Mouse (Mus musculus) kidney, postnatal 4 days (tissue): ENCODE data around the gene Mars.
A peak's percentile ranks its signal among the peaks of the same experiment; 100 is the strongest.

ENCODE experiments used
- DNase-seq, 2 experiments: peaks; one replicate each; pipeline ENCODE4 v3.0.0; 2021; ENCODE audit warnings: mixed read lengths in 2 of 2

The Mars gene

DNA sequence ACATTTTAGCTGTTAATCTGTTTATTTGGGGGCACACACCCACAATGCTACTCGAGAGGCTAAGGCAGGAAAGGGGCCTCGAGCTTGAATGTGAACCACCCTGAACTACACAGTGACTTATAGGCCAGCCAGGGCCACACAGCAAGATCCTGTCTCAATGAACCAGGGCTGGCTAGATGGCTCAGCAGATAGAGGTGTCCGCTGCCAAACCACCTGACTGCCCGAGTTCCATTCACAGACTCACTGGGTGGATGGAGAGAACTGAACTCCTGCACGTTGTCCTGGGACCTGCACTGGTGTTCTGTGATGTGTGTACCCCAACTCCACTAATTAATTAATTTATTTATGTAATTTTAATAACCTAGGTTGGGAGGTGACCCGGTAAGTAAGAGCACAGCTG, 53.8 kb downstream of the Mars start:
- DNase-seq, result no peak

DNA sequence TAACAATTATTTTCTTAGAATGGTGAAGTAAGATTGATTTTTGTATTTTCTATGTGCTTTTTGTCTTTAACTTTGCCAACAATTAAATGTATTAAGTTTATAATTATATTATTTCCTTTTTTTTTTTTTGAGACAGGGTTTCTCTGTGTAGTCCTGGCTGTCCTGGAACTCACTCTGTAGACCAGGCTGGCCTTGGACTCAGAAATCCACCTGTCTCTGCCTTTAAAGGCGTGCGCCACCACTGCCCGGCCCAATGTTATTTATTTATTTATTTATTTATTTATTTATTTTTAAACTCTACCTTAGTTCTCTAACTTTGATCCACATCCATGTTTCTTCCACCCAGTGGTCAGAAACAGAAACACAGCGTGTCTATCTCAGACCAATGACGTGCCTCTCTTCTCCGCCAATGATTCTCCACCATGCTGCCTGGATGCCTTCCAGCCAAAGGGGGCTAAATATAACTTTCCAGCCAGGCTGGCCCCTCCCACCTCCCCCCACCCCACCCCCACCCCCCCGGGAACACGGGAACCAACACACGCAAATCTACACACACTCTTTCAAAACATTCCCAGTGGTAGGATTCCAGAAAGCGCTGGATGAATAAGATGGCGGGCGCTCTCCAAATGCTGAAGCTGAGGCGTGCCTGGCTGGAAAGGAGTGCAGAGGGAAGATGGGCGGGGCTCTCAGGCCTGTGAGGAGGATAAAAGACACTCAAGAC, 55.8 kb downstream of the Mars start:
- DNase-seq, result peak; percentile 89 to 92

DNA sequence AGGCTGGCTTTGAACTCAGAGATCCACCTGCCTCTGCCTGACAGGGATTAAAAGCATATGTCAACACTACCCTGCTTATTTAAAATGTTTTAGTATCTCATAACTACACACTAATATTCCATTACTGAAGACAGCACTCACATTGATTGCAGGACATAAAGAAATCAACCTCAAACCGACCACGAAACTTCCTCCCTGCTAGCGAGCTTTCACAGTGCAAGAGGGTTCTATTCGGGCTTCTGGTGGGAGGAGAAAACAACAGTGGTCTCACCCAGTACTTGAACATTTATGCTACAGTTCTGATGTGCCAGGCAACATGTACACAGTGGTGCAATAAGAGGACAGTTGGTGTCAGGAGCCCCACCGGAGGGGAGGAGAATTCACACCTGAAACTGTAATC, 60.8 kb downstream of the Mars start:
- DNase-seq, result no peak
